Mouse (Mus musculus) limb, embryonic 13.5 days (tissue): ENCODE results near the gene Cyp27b1. TPM values are rescaled to one million over a fixed set of nuclear protein-coding genes. Genes with fewer than 3 reads are reported as not detected.
"Not testable (repeated sequence)": the region's sequence is repeated elsewhere in the genome, so short reads cannot be mapped to it uniquely, and the experiment has no call there.

ENCODE experiments used
- ATAC-seq: fragments of 200-750 bp; cut with Nextera tagmentation; 2 replicates; pipeline ENCODE4 v1.8.0; 2017; ENCODE audit warnings: low read depth, moderate number of reproducible peaks, moderate TSS enrichment; ENCODE audit not compliant: low FRiP score
- H3K27ac ChIP-seq: fragments of 300-500 bp; sonication (generic); 2 replicates; pipeline ENCODE4 v1.5.1; 2015; ENCODE audit warnings: inconsistent platforms, mild to moderate bottlenecking, moderate library complexity
- H3K27me3 ChIP-seq: fragments of 300-500 bp; sonication (generic); 2 replicates; pipeline ENCODE4 v1.6.1; 2015; ENCODE audit warnings: mild to moderate bottlenecking, inconsistent platforms
- H3K36me3 ChIP-seq: fragments of 300-500 bp; sonication (generic); 2 replicates; pipeline ENCODE4 v1.6.1; 2015; ENCODE audit warnings: inconsistent platforms, mild to moderate bottlenecking, moderate library complexity
- H3K4me1 ChIP-seq: fragments of 300-500 bp; sonication (generic); 2 replicates; pipeline ENCODE4 v1.6.1; 2015; ENCODE audit warnings: inconsistent platforms
- H3K4me2 ChIP-seq: fragments of 300-500 bp; sonication (generic); replicated peaks from 2 replicates; pipeline ENCODE4 v1.6.1; 2015; ENCODE audit warnings: inconsistent platforms, mild to moderate bottlenecking, moderate library complexity
- H3K4me3 ChIP-seq: fragments of 300-500 bp; sonication (generic); 2 replicates; pipeline ENCODE4 v1.5.1; 2015; ENCODE audit warnings: moderate library complexity, mild to moderate bottlenecking, inconsistent platforms
- H3K9ac ChIP-seq: fragments of 300-500 bp; sonication (generic); 2 replicates; pipeline ENCODE4 v1.6.1; 2015; ENCODE audit warnings: mild to moderate bottlenecking, inconsistent platforms
- H3K9me3 ChIP-seq: fragments of 300-500 bp; sonication (generic); 2 replicates; pipeline ENCODE4 v1.6.1; 2016; ENCODE audit warnings: inconsistent platforms
- WGBS: fragments of 180-500 bp; shearing (Covaris S2); methylation state at CpG from one replicate; pipeline ENCODE4 v1.1.7; 2015; 5-methylcytosine and 5-hydroxymethylcytosine counted together
- polyA plus RNA-seq: library from polyadenylated mRNA; unstranded; fragments of >200 nt; fragmentation: Nextera tagmentation; extraction: Ambion mirVana; gene quantifications from 2 replicates; pipeline ENCODE4 v1.2.1, GENCODE M21; 2015

The Cyp27b1 gene
- polyA plus RNA-seq, 1 experiment from 2014 or later, result 0.15 TPM

- Histone ChIP-seq H3K27me3 (peaks cover 46% of the 10 kb centered on the region), H3K36me3 (peaks cover 39% of the 10 kb centered on the region), H3K9ac (no peak overlapping the region), H3K27ac (no peak overlapping the region), H3K9me3 (no peaks in the 10 kb centered on the region), H3K4me3 (no peak overlapping the region), H3K4me2 (no peak overlapping the region), H3K4me1 (peaks cover 23% of the 10 kb centered on the region)
- WGBS, result 82% methylated on average over 8 of the region's 8 CpGs
- no peak for ATAC-seq
Measured at GRCm38 (mm10) chr10:127055406-127055805, 7.4 kb downstream of the Cyp27b1 start.

GRCm38 (mm10) chr10:127056490-127056889, 8.4 kb downstream of the Cyp27b1 start:
- H3K27me3 ChIP-seq, result peaks cover 46% of the 10 kb centered on the region
- no peak for ATAC-seq
- 80% methylated on average over 20 of the region's 20 CpGs for WGBS

GRCm38 (mm10) chr10:127058161-127058560, 10.1 kb downstream of the Cyp27b1 start:
- no peak for ATAC-seq
- Histone ChIP-seq H3K27me3 (peaks cover 36% of the 10 kb centered on the region), H3K9ac (0 out of 2 replicates have a peak overlapping the region, but pooled peaks have one; percentile 85)

More at GRCm38 (mm10) chr10:127056490-127056889, 8.4 kb downstream of the Cyp27b1 start:
- no peak overlapping the region for H3K27ac ChIP-seq
- peaks cover 18% of the 10 kb centered on the region for H3K4me1 ChIP-seq
- no peaks in the 10 kb centered on the region for H3K9me3 ChIP-seq
- no peak overlapping the region for H3K4me2 ChIP-seq
- H3K4me3 ChIP-seq, result no peak overlapping the region
- peaks cover 39% of the 10 kb centered on the region for H3K36me3 ChIP-seq
- H3K9ac ChIP-seq, result no peak overlapping the region

GRCm38 (mm10) chr10:127058708-127059107, 10.7 kb downstream of the Cyp27b1 start:
- Histone ChIP-seq H3K9me3 (no peaks in the 10 kb centered on the region), H3K4me2 (peak overlapping the region; percentile 93), H3K36me3 (peaks cover 38% of the 10 kb centered on the region), H3K4me3 (peak overlapping the region; percentile 94), H3K9ac (peak overlapping the region; percentile 85), H3K27me3 (peaks cover 34% of the 10 kb centered on the region), H3K4me1 (peaks cover 18% of the 10 kb centered on the region), H3K27ac (no peak overlapping the region)
- 11% methylated on average over 8 of the region's 8 CpGs for WGBS
- no peak for ATAC-seq

More at GRCm38 (mm10) chr10:127058161-127058560, 10.1 kb downstream of the Cyp27b1 start:
- Histone ChIP-seq H3K4me3 (peak overlapping the region; percentile 94), H3K4me2 (peak overlapping the region; percentile 93), H3K9me3 (no peaks in the 10 kb centered on the region), H3K4me1 (peaks cover 18% of the 10 kb centered on the region), H3K36me3 (peaks cover 39% of the 10 kb centered on the region), H3K27ac (no peak overlapping the region)
- WGBS, result 2% methylated on average over 9 of the region's 9 CpGs

- no peaks in the 10 kb centered on the region for H3K9me3 ChIP-seq
- peak overlapping the region; percentile 94 for H3K4me3 ChIP-seq
- H3K9ac ChIP-seq, result peak overlapping the region; percentile 85
- ATAC-seq, result no peak
- H3K27me3 ChIP-seq, result peaks cover 28% of the 10 kb centered on the region
- peaks cover 31% of the 10 kb centered on the region for H3K36me3 ChIP-seq
- peaks cover 18% of the 10 kb centered on the region for H3K4me1 ChIP-seq
- peak overlapping the region; percentile 93 for H3K4me2 ChIP-seq
- peak overlapping the region; percentile 39; the same call in 1 of the 2 replicates for H3K27ac ChIP-seq
- WGBS, result under 1% methylated on average over 43 of the region's 92 CpGs
Measured at GRCm38 (mm10) chr10:127059174-127059967, 11.3 kb downstream of the Cyp27b1 start.

GRCm38 (mm10) chr10:127059968-127060916, 12.2 kb downstream of the Cyp27b1 start, which contains the start of gene March9:
Gene March9, minus strand, starts transcription at chr10:127060184.
- ATAC-seq, result peak; percentile 5; the same call in 1 of the 2 replicates
- no peaks in the 10 kb centered on the region for H3K9me3 ChIP-seq
- H3K27ac ChIP-seq, result peak within 1 kb of the TSS; percentile 39; the same call in 1 of the 2 replicates
- under 1% methylated on average over 36 of the region's 72 CpGs for WGBS
- peak within 1 kb of the TSS; percentile 94 for H3K4me3 ChIP-seq
- peaks cover 28% of the 10 kb centered on the region for H3K27me3 ChIP-seq
- peak within 1 kb of the TSS; percentile 85 for H3K9ac ChIP-seq
- H3K4me2 ChIP-seq, result peak within 1 kb of the TSS; percentile 93
- peaks cover 26% of the 10 kb centered on the region for H3K4me1 ChIP-seq
- H3K36me3 ChIP-seq, result peaks cover 34% of the 10 kb centered on the region

GRCm38 (mm10) chr10:127061085-127061484, 13.0 kb downstream of the Cyp27b1 start:
- Histone ChIP-seq H3K27ac (no peak overlapping the region), H3K9ac (no peak overlapping the region), H3K9me3 (no peaks in the 10 kb centered on the region), H3K36me3 (peaks cover 34% of the 10 kb centered on the region), H3K4me2 (no peak overlapping the region; the same call in 1 of the 2 replicates), H3K4me1 (peaks cover 29% of the 10 kb centered on the region), H3K4me3 (no peak overlapping the region), H3K27me3 (peaks cover 28% of the 10 kb centered on the region)
- WGBS, result 43% methylated on average over 5 of the region's 5 CpGs
- ATAC-seq, result no peak

- H3K9me3 ChIP-seq, result no peaks in the 10 kb centered on the region
- no peak overlapping the region for H3K4me2 ChIP-seq
- no peak for ATAC-seq
- H3K36me3 ChIP-seq, result peaks cover 34% of the 10 kb centered on the region
- peaks cover 29% of the 10 kb centered on the region for H3K4me1 ChIP-seq
- H3K27me3 ChIP-seq, result peaks cover 28% of the 10 kb centered on the region
- H3K4me3 ChIP-seq, result no peak overlapping the region
- no peak overlapping the region for H3K27ac ChIP-seq
- 68% methylated on average over 2 of the region's 2 CpGs for WGBS
- no peak overlapping the region for H3K9ac ChIP-seq
Measured at GRCm38 (mm10) chr10:127061513-127061912, 13.5 kb downstream of the Cyp27b1 start.

GRCm38 (mm10) chr10:127062101-127062500, 14.1 kb downstream of the Cyp27b1 start:
- H3K27ac ChIP-seq, H3K9me3 ChIP-seq, H3K4me2 ChIP-seq, ATAC-seq, H3K9ac ChIP-seq, H3K4me3 ChIP-seq: not testable (repeated sequence)
- Histone ChIP-seq H3K36me3 (peaks cover 35% of the 10 kb centered on the region), H3K4me1 (peaks cover 29% of the 10 kb centered on the region), H3K27me3 (peaks cover 28% of the 10 kb centered on the region)
- 85% methylated on average over 4 of the region's 4 CpGs for WGBS

- H3K4me2 ChIP-seq, result no peak overlapping the region
- peaks cover 25% of the 10 kb centered on the region for H3K27me3 ChIP-seq
- no peak overlapping the region for H3K9ac ChIP-seq
- 70% methylated on average over 5 of the region's 5 CpGs for WGBS
- no peak overlapping the region for H3K27ac ChIP-seq
- no peak overlapping the region for H3K4me3 ChIP-seq
- peaks cover 29% of the 10 kb centered on the region for H3K4me1 ChIP-seq
- no peaks in the 10 kb centered on the region for H3K9me3 ChIP-seq
- ATAC-seq, result no peak
- H3K36me3 ChIP-seq, result peaks cover 35% of the 10 kb centered on the region
Measured at GRCm38 (mm10) chr10:127062503-127062902, 14.5 kb downstream of the Cyp27b1 start.

- peak; percentile 92 for ATAC-seq
- peak within 1 kb of the TSS; percentile 72 for H3K27ac ChIP-seq
- H3K9me3 ChIP-seq, result no peaks in the 10 kb centered on the region
- H3K4me1 ChIP-seq, result peaks cover 27% of the 10 kb centered on the region
- under 1% methylated on average over 46 of the region's 46 CpGs for WGBS
- peaks cover 39% of the 10 kb centered on the region for H3K36me3 ChIP-seq
- H3K4me2 ChIP-seq, result peak within 1 kb of the TSS; percentile 92
- peaks cover 22% of the 10 kb centered on the region for H3K27me3 ChIP-seq
- peak within 1 kb of the TSS; percentile 83 for H3K4me3 ChIP-seq
- peak within 1 kb of the TSS; percentile 97 for H3K9ac ChIP-seq
Measured at GRCm38 (mm10) chr10:127063239-127063872, 15.3 kb downstream of the Cyp27b1 start, which contains the start of gene Cdk4. Gene Cdk4, plus strand, starts transcription at chr10:127063534.
